In the genomic region with DNA sequence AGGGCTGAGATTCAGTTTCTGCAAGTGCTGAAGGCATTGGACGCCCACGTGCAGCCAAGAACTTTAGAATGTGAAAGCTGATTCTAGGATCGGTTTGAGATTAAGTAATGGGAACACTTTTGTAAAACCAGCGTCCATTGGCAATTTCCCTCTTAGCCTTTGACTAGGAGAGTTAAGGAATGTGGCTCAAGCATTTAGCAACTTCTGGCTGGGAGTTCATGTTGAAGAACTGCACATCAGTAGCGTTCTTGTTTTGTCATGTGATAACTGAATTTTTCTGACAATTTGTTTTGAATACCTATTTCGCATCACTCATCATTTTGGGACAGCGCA, we compare ENCODE assay signal across 8 mouse cellular contexts. TPM values are rescaled to one million over a fixed set of nuclear protein-coding genes. Genes with fewer than 3 reads are reported as not detected.
DNase-seq lines count a peak whose midpoint lies in the region; ATAC-seq and TF ChIP-seq lines count a peak whose summit lies in the region.

No protein-coding gene starts in this region.

- TF ChIP-seq CTCF in forebrain, postnatal 0 days (IDR thresholded peaks at IDR 0.05; ENCODE audit: low read depth): no peak

- H3K79me2 ChIP-seq in macrophage (ENCODE audit: inconsistent target): peaks cover 12% of the 10 kb centered on the region

- H3K4me2 ChIP-seq in heart, embryonic 13.5 days: peak overlapping the region; percentile 80
- peak overlapping the region; percentile 81 for H3K4me2 ChIP-seq in forebrain, postnatal 0 days (ENCODE audit: low read depth)

- peak overlapping the region; percentile 87 for H3K27ac ChIP-seq in heart, embryonic 13.5 days (replicated peaks)
- H3K27ac ChIP-seq in ES-E14 (ENCODE audit: insufficient read depth, low read depth, low read length, poor library complexity, severe bottlenecking) (no peak overlapping the region), macrophage (0 out of 2 replicates have a peak overlapping the region, but pooled peaks have one; percentile 8)
- H3K27ac ChIP-seq in forebrain, postnatal 0 days (ENCODE audit: low read depth, low read length): peak overlapping the region; percentile 82

- intact Hi-C loops in left cerebral cortex, postnatal 36 days (cut with DNase I): loop anchor here (5.0 kb wide), 1 partner anchor 51 kb away; the partner anchor contains the start of gene Rala

- DNase-seq in heart, adult 8-10 months (ENCODE audit: low spot score): no peak
- DNase-seq in ES-E14 (ENCODE audit: low read depth, low spot score): no peak
- no peak for DNase-seq in forebrain, postnatal 0 days
- no peak for DNase-seq in left cerebral cortex, postnatal 36 days (ENCODE audit: low spot score in 2 of 2)
- no peak for DNase-seq in embryo, embryonic 9.5 days (ENCODE audit: extremely low spot score)
- DNase-seq in cerebellum, postnatal 14 days: no peak

- no peaks in the 10 kb centered on the region for H3K27me3 ChIP-seq in heart, embryonic 13.5 days (replicated peaks)
- H3K27me3 ChIP-seq in forebrain, postnatal 0 days (ENCODE audit: insufficient read depth, low read length): no peaks in the 10 kb centered on the region

- ATAC-seq in heart, embryonic 13.5 days (ENCODE audit: extremely low read depth, insufficient number of reproducible peaks, low FRiP score, low TSS enrichment): no peak
- ATAC-seq in forebrain, postnatal 0 days: no peak

- H3K36me3 ChIP-seq in heart, embryonic 13.5 days: peaks cover 13% of the 10 kb centered on the region
- H3K36me3 ChIP-seq in ES-E14 (ENCODE audit: control insufficient read depth, insufficient read depth, low read length, poor library complexity, severe bottlenecking): peaks cover 2% of the 10 kb centered on the region; the same call in 1 of the 2 replicates
- no peaks in the 10 kb centered on the region for H3K36me3 ChIP-seq in forebrain, postnatal 0 days (ENCODE audit: insufficient read depth)
- H3K36me3 ChIP-seq in macrophage (ENCODE audit: inconsistent target): no peaks in the 10 kb centered on the region; the same call in 1 of the 2 replicates

- H3K4me1 ChIP-seq in heart, embryonic 13.5 days: peaks cover 15% of the 10 kb centered on the region
- no peaks in the 10 kb centered on the region for H3K4me1 ChIP-seq in ES-E14 (ENCODE audit: control insufficient read depth in 2 of 2, insufficient read depth in 2 of 2, low read length in 2 of 2, poor library complexity in 1 of 2)
- H3K4me1 ChIP-seq in forebrain, postnatal 0 days (ENCODE audit: insufficient read depth): no peaks in the 10 kb centered on the region

- WGBS in heart, embryonic 13.5 days: 39% methylated on average over 7 of the region's 7 CpGs
- WGBS in forebrain, postnatal 0 days: 36% methylated on average over 7 of the region's 7 CpGs
- 32% methylated on average over 7 of the region's 7 CpGs for WGBS in macrophage (ENCODE audit: missing documents)

- peak overlapping the region; percentile 70 for H3K4me3 ChIP-seq in heart, embryonic 13.5 days
- H3K4me3 ChIP-seq in ES-E14 (ENCODE audit: insufficient read depth in 1 of 2, low read depth in 1 of 2, low read length in 2 of 2, poor library complexity in 1 of 2, severe bottlenecking in 1 of 2) (peak overlapping the region; percentile 37 to 94), macrophage (ENCODE audit: inconsistent target) (peak overlapping the region; percentile 89)
- H3K4me3 ChIP-seq in forebrain, postnatal 0 days (ENCODE audit: low read depth, low read length): peak overlapping the region; percentile 82

- no peaks in the 10 kb centered on the region for H3K9me3 ChIP-seq in heart, embryonic 13.5 days
- no peaks in the 10 kb centered on the region for H3K9me3 ChIP-seq in ES-E14 (ENCODE audit: control insufficient read depth, insufficient read depth, low read depth, low read length)
- no peaks in the 10 kb centered on the region for H3K9me3 ChIP-seq in forebrain, postnatal 0 days (ENCODE audit: low read length)

- in situ Hi-C loops in ES-E14 (cut with MboI; ENCODE audit: low sequenced_read_pairs in 2 of 2, unreplicated experiment in 2 of 2): no loop called here

- peak overlapping the region; percentile 85 for H3K9ac ChIP-seq in heart, embryonic 13.5 days
- H3K9ac ChIP-seq in ES-E14 (ENCODE audit: insufficient read depth, low read depth, low read length, poor library complexity, severe bottlenecking): peak overlapping the region; percentile 42; the same call in 1 of the 2 replicates
- H3K9ac ChIP-seq in forebrain, postnatal 0 days: peak overlapping the region; percentile 74

TF ChIP-seq in ES-E14, 5 proteins besides CTCF, POLR2A, EP300 and RAD21:
- TF ChIP-seq ZC3H11A (IDR thresholded peaks at IDR 0.05; ENCODE audit: borderline replicate concordance, low read depth, low read length) (no peak), CHD2 (IDR thresholded peaks at IDR 0.05; ENCODE audit: low read depth, low read length) (no peak), HCFC1 (IDR thresholded peaks at IDR 0.05; ENCODE audit: borderline replicate concordance, insufficient read depth, low read length) (no peak), MAFK (IDR thresholded peaks at IDR 0.05; ENCODE audit: insufficient read depth, low read depth, low read length) (no peak), ZNF384 (IDR thresholded peaks at IDR 0.05; ENCODE audit: low read depth, low read length) (no peak)

RNA-seq across cellular contexts. Expression of gene Yae1d1, which starts 0.3 kb away (rescaled TPM):
- polyA plus RNA-seq in heart, embryonic 13.5 days (2015; fragmentation: Nextera tagmentation; extraction: Ambion mirVana): 69.1 and 77.3 TPM in 2 replicates
- 10 to 100 TPM; 35.2 to 43.6 (median 38.3) TPM for total RNA-seq in heart, adult 8-10 months (2022)
- 37.1 and 39.9 TPM in 2 replicates for total RNA-seq in ES-E14 (2012; rRNA removed)
- total RNA-seq in forebrain, postnatal 0 days (2014; rRNA removed): 18.6 and 33.4 TPM in 2 replicates
- polyA plus RNA-seq in forebrain, postnatal 0 days (2015; fragmentation: Nextera tagmentation; extraction: Ambion mirVana): 63.6 and 68.9 TPM in 2 replicates
- total RNA-seq in macrophage (2018; cell fraction: chromatin; rRNA removed): 10 to 100 TPM in 17 of 26 experiments, 1 to 10 TPM in 9; 5.3 to 38.7 (median 11.8) TPM
- total RNA-seq in macrophage (2018; cell fraction: cytosol; rRNA removed): 10 to 100 TPM in 23 of 26 experiments, 1 to 10 TPM in 3; 6.4 to 16.7 (median 14.1) TPM
- total RNA-seq in macrophage (2018; cell fraction: nucleus; rRNA removed): 10 to 100 TPM in 16 of 26 experiments, 1 to 10 TPM in 10; 5.4 to 35.8 (median 11.0) TPM
- polyA plus RNA-seq in macrophage (2018): 11.1 to 26.5 TPM (median 20.0 TPM) in 3 replicates
- 10 to 100 TPM; 24.7 TPM for total RNA-seq in left cerebral cortex, postnatal 36 days (2021)

RNA-seq across cellular contexts. Expression of gene Rala, which starts 49.4 kb away (rescaled TPM):
- polyA plus RNA-seq in heart, embryonic 13.5 days (2015; fragmentation: Nextera tagmentation; extraction: Ambion mirVana): 81.2 and 92.3 TPM in 2 replicates
- 10 to 100 TPM; 30.5 to 35.8 (median 33.9) TPM for total RNA-seq in heart, adult 8-10 months (2022)
- total RNA-seq in ES-E14 (2012; rRNA removed): 56.4 and 69.1 TPM in 2 replicates
- total RNA-seq in forebrain, postnatal 0 days (2014; rRNA removed): 98.2 and 107 TPM in 2 replicates
- polyA plus RNA-seq in forebrain, postnatal 0 days (2015; fragmentation: Nextera tagmentation; extraction: Ambion mirVana): 246 and 254 TPM in 2 replicates
- total RNA-seq in macrophage (2018; cell fraction: chromatin; rRNA removed): 10 to 100 TPM in 25 of 26 experiments, 1 to 10 TPM in 1; 7.9 to 33.8 (median 17.9) TPM
- 10 to 100 TPM; 40.1 to 64.5 (median 50.7) TPM for total RNA-seq in macrophage (2018; cell fraction: cytosol; rRNA removed)
- 10 to 100 TPM; 13.9 to 44.4 (median 28.6) TPM for total RNA-seq in macrophage (2018; cell fraction: nucleus; rRNA removed)
- 36.3 to 69.1 TPM (median 40.8 TPM) in 3 replicates for polyA plus RNA-seq in macrophage (2018)
- total RNA-seq in left cerebral cortex, postnatal 36 days (2021): 10 to 100 TPM; 60.9 to 61.8 TPM
